Mouse (Mus musculus): Measurements from ENCODE around the gene Rpl31. TPM values are rescaled to one million over a fixed set of nuclear protein-coding genes. Genes with fewer than 3 reads are reported as not detected.

Rpl31 gene
- polyA plus RNA-seq (2015; fragmentation: Nextera tagmentation; extraction: Ambion mirVana) = 740 and 743 TPM in 2 replicates

- peak; percentile 96 for DNase-seq (ENCODE audit: low spot score)
Measured at GRCm38 (mm10) chr1:39367601-39368266, at the start of gene Rpl31. TSS of gene Rpl31 (plus strand) at chr1:39367842.

- DNase-seq (ENCODE audit: low spot score) = no peak
Measured at GRCm38 (mm10) chr1:39317935-39318334, 49.7 kb upstream of the Rpl31 start.

GRCm38 (mm10) chr1:39318870-39319269, 48.8 kb upstream of the Rpl31 start:
- no peak for DNase-seq (ENCODE audit: low spot score)

- no peak for DNase-seq (ENCODE audit: low spot score)
Measured at GRCm38 (mm10) chr1:39321954-39322353, 45.7 kb upstream of the Rpl31 start.

- no peak for DNase-seq (ENCODE audit: low spot score)
Measured at GRCm38 (mm10) chr1:39325228-39325627, 42.4 kb upstream of the Rpl31 start.

GRCm38 (mm10) chr1:39327546-39327945, 40.1 kb upstream of the Rpl31 start:
- DNase-seq (ENCODE audit: low spot score) = no peak

- no peak for DNase-seq (ENCODE audit: low spot score)
Measured at GRCm38 (mm10) chr1:39330857-39331594, 36.6 kb upstream of the Rpl31 start.

GRCm38 (mm10) chr1:39332456-39332855, 35.2 kb upstream of the Rpl31 start:
- no peak for DNase-seq (ENCODE audit: low spot score)

- DNase-seq (ENCODE audit: low spot score) = no peak
Measured at GRCm38 (mm10) chr1:39335561-39336196, 32.0 kb upstream of the Rpl31 start.

- no peak for DNase-seq (ENCODE audit: low spot score)
Measured at GRCm38 (mm10) chr1:39336788-39337187, 30.9 kb upstream of the Rpl31 start.

GRCm38 (mm10) chr1:39338831-39339230, 28.8 kb upstream of the Rpl31 start:
- DNase-seq (ENCODE audit: low spot score) = no peak

- no peak for DNase-seq (ENCODE audit: low spot score)
Measured at GRCm38 (mm10) chr1:39339455-39339854, 28.2 kb upstream of the Rpl31 start.

GRCm38 (mm10) chr1:39340156-39340555, 27.5 kb upstream of the Rpl31 start:
- no peak for DNase-seq (ENCODE audit: low spot score)

GRCm38 (mm10) chr1:39340647-39341046, 27.0 kb upstream of the Rpl31 start:
- peak; percentile 75 for DNase-seq (ENCODE audit: low spot score)

GRCm38 (mm10) chr1:39341807-39342206, 25.8 kb upstream of the Rpl31 start:
- no peak for DNase-seq (ENCODE audit: low spot score)

GRCm38 (mm10) chr1:39343242-39343641, 24.4 kb upstream of the Rpl31 start:
- no peak for DNase-seq (ENCODE audit: low spot score)

GRCm38 (mm10) chr1:39344981-39345600, 22.6 kb upstream of the Rpl31 start:
- peak; percentile 52 for DNase-seq (ENCODE audit: low spot score)

GRCm38 (mm10) chr1:39349001-39349400, 18.6 kb upstream of the Rpl31 start:
- DNase-seq (ENCODE audit: low spot score) = no peak

- no peak for DNase-seq (ENCODE audit: low spot score)
Measured at GRCm38 (mm10) chr1:39349427-39349826, 18.2 kb upstream of the Rpl31 start.

- DNase-seq (ENCODE audit: low spot score) = no peak
Measured at GRCm38 (mm10) chr1:39361754-39362514, 5.7 kb upstream of the Rpl31 start.

- no peak for DNase-seq (ENCODE audit: low spot score)
Measured at GRCm38 (mm10) chr1:39362515-39362893, 5.1 kb upstream of the Rpl31 start.

Data from thymus, postnatal 0 days (tissue).